Mouse (Mus musculus): ENCODE data around the gene Zfp366.

Zfp366 gene

GRCm38 (mm10) chr13:99244896-99245295, 60.3 kb downstream of the Zfp366 start:
- DNase-seq (ENCODE audit: low read depth, low spot score) = no peak

- DNase-seq (ENCODE audit: low read depth, low spot score) = no peak
These were observed 61.4 kb downstream of the Zfp366 start for GRCm38 (mm10) chr13:99245916-99246460.

GRCm38 (mm10) chr13:99250806-99251205, 66.2 kb downstream of the Zfp366 start:
- no peak for DNase-seq (ENCODE audit: low read depth, low spot score)

GRCm38 (mm10) chr13:99254215-99254614, 69.6 kb downstream of the Zfp366 start:
- DNase-seq (ENCODE audit: low read depth, low spot score) = no peak

- DNase-seq (ENCODE audit: low read depth, low spot score) = no peak
These were observed 70.2 kb downstream of the Zfp366 start for GRCm38 (mm10) chr13:99254781-99255180.

GRCm38 (mm10) chr13:99256916-99257315, 72.3 kb downstream of the Zfp366 start:
- DNase-seq (ENCODE audit: low read depth, low spot score) = no peak

- no peak for DNase-seq (ENCODE audit: low read depth, low spot score)
These were observed 74.1 kb downstream of the Zfp366 start for GRCm38 (mm10) chr13:99258677-99259076.

GRCm38 (mm10) chr13:99259502-99260174, 75.0 kb downstream of the Zfp366 start:
- no peak for DNase-seq (ENCODE audit: low read depth, low spot score)

GRCm38 (mm10) chr13:99262406-99262805, 77.8 kb downstream of the Zfp366 start:
- DNase-seq (ENCODE audit: low read depth, low spot score) = no peak

- no peak for DNase-seq (ENCODE audit: low read depth, low spot score)
These were observed 78.6 kb downstream of the Zfp366 start for GRCm38 (mm10) chr13:99263159-99263783.

GRCm38 (mm10) chr13:99264483-99264882, 79.9 kb downstream of the Zfp366 start:
- no peak for DNase-seq (ENCODE audit: low read depth, low spot score)

- DNase-seq (ENCODE audit: low read depth, low spot score) = no peak
These were observed 87.4 kb downstream of the Zfp366 start for GRCm38 (mm10) chr13:99272046-99272445.

- DNase-seq (ENCODE audit: low read depth, low spot score) = no peak
These were observed 92.9 kb downstream of the Zfp366 start for GRCm38 (mm10) chr13:99277521-99277920.

GRCm38 (mm10) chr13:99278511-99278910, 93.9 kb downstream of the Zfp366 start:
- DNase-seq (ENCODE audit: low read depth, low spot score) = no peak

GRCm38 (mm10) chr13:99279351-99279750, 94.7 kb downstream of the Zfp366 start:
- no peak for DNase-seq (ENCODE audit: low read depth, low spot score)

- DNase-seq (ENCODE audit: low read depth, low spot score) = no peak
These were observed 98.3 kb downstream of the Zfp366 start for GRCm38 (mm10) chr13:99282961-99283360.

GRCm38 (mm10) chr13:99283916-99284315, 99.3 kb downstream of the Zfp366 start:
- DNase-seq (ENCODE audit: low read depth, low spot score) = no peak

- DNase-seq (ENCODE audit: low read depth, low spot score) = peak; percentile 16
These were observed 100.0 kb downstream of the Zfp366 start for GRCm38 (mm10) chr13:99284400-99285160.

GRCm38 (mm10) chr13:99285241-99285640, 100.6 kb downstream of the Zfp366 start:
- DNase-seq (ENCODE audit: low read depth, low spot score) = no peak

- no peak for DNase-seq (ENCODE audit: low read depth, low spot score)
These were observed 102.6 kb downstream of the Zfp366 start for GRCm38 (mm10) chr13:99287207-99287606.

- DNase-seq (ENCODE audit: low read depth, low spot score) = no peak
These were observed 103.2 kb downstream of the Zfp366 start for GRCm38 (mm10) chr13:99287786-99288185.

- no peak for DNase-seq (ENCODE audit: low read depth, low spot score)
These were observed 106.1 kb downstream of the Zfp366 start for GRCm38 (mm10) chr13:99290766-99291165.

All from retina, postnatal 7 days (tissue).